Mouse (Mus musculus) midbrain, postnatal 0 days (tissue): ENCODE data around the gene Tenm4. TPM values are rescaled to one million over a fixed set of nuclear protein-coding genes. Genes with fewer than 3 reads are reported as not detected.

Experiments
- ATAC-seq: fragments of 200-750 bp; cut with Nextera tagmentation; 2 replicates; pipeline ENCODE4 v1.8.0; 2017; ENCODE audit warnings: moderate number of reproducible peaks, mild to moderate bottlenecking, moderate TSS enrichment, moderate library complexity; ENCODE audit not compliant: low FRiP score
- DNase-seq: peaks from one replicate; pipeline ENCODE4 v3.0.0-alpha.2; 2015; ENCODE audit warnings: low spot score
- H3K27ac ChIP-seq: fragments of 300-500 bp; sonication (generic); 2 replicates; pipeline ENCODE4 v1.5.1; 2014; ENCODE audit warnings: low read depth, mild to moderate bottlenecking, low read length, mixed read lengths
- H3K27me3 ChIP-seq: fragments of 300-500 bp; sonication (generic); 2 replicates; pipeline ENCODE4 v1.6.1; 2014; ENCODE audit warnings: low read length, control low read depth, mixed read lengths; ENCODE audit not compliant: insufficient read depth
- H3K36me3 ChIP-seq: fragments of 300-500 bp; sonication (generic); 2 replicates; pipeline ENCODE4 v1.6.1; 2014; ENCODE audit warnings: low read length, control low read depth, mixed read lengths; ENCODE audit not compliant: insufficient read depth
- H3K4me1 ChIP-seq: fragments of 300-500 bp; sonication (generic); 2 replicates; pipeline ENCODE4 v1.6.1; 2014; ENCODE audit warnings: mild to moderate bottlenecking, control low read depth, antibody characterized with exemption, low read length, mixed read lengths; ENCODE audit not compliant: insufficient read depth
- H3K4me2 ChIP-seq: fragments of 300-500 bp; sonication (generic); 2 replicates; pipeline ENCODE4 v1.6.1; 2014; ENCODE audit warnings: low read depth, mild to moderate bottlenecking, low read length, mixed read lengths; ENCODE audit not compliant: poor library complexity, severe bottlenecking
- H3K4me3 ChIP-seq: fragments of 300-500 bp; sonication (generic); 2 replicates; pipeline ENCODE4 v1.5.1; 2014; ENCODE audit warnings: low read depth, mild to moderate bottlenecking, low read length, moderate library complexity
- H3K9ac ChIP-seq: fragments of 300-500 bp; sonication (generic); replicated peaks from 2 replicates; pipeline ENCODE4 v1.6.1; 2014; ENCODE audit warnings: mild to moderate bottlenecking, low read length, moderate library complexity, mixed read lengths; ENCODE audit not compliant: poor library complexity, severe bottlenecking
- H3K9me3 ChIP-seq: fragments of 300-500 bp; sonication (generic); 2 replicates; pipeline ENCODE4 v1.6.1; 2016; ENCODE audit warnings: low read length, control low read depth
- CTCF ChIP-seq: IDR thresholded peaks from 2 replicates; pipeline ENCODE4 v1.5.1; 2016; ENCODE audit warnings: antibody characterized with exemption, mild to moderate bottlenecking
- WGBS: fragments of 180-500 bp; shearing (Covaris S2); extraction: QIAGEN DNeasy Blood & Tissue Kit; methylation state at CpG from one replicate; pipeline ENCODE4 v1.1.7; 2014; 5-methylcytosine and 5-hydroxymethylcytosine counted together
- polyA plus RNA-seq: library from polyadenylated mRNA; unstranded; fragments of >200 nt; fragmentation: Nextera tagmentation; extraction: Ambion mirVana; gene quantifications from 2 replicates; pipeline ENCODE4 v1.2.1, GENCODE M21; 2015
- total RNA-seq: library from RNA; depleted of rRNA; stranded (reverse); fragments of >200 nt; gene quantifications from 2 replicates; pipeline ENCODE4 v1.2.3, GENCODE M21; 2014

Gene Tenm4
- total and polyA plus RNA-seq, 2 experiments from 2014 or later, result 35.9 to 56.0 TPM

DNA sequence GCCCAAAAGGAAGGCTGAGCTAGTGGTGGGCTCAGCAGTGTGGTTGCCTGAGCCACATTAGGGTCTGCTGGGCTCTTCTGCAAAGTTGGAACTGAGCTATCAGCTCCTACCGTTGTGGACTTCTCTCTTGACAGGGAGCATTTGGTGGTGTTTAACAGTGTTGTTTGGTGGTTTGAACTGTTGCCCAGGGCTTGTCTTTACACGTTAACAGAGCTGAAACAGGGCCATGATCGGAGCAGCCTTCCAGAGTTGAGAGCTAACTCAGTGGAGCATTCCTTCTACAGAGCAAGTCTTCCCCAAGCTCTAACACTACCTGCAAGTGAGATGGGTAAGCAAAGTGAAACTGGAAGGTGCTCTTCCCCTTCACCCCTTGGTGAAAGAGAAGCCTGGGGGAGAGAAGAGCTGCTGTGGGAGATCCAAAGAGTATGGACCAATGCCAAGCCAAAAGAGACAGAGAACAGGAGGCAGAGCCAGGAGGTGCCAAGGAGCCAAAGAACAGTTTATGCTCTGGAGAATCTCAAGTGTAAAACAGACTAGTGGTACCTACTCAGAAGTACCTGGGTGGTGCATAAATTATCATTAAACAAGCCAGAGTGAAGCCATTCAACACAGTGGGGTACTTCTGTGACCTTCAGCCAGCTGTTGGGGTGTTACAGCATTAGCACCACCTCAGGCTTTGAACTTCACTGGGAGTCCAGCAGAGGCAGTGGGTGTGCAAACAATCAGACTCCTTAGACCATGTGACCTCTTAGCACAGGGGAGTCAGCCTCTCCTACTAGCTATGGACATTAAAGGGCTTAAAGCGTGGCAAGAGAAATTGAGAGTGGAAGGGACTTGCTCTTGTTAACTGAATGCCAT lies 71.5 kb downstream of the Tenm4 start:
- no peak for TF ChIP-seq CTCF
- no peak overlapping the region for H3K9ac ChIP-seq
- H3K4me1 ChIP-seq, result no peaks in the 10 kb centered on the region
- ATAC-seq, result no peak
- no peaks in the 10 kb centered on the region for H3K9me3 ChIP-seq
- H3K36me3 ChIP-seq, result peaks cover 3% of the 10 kb centered on the region; the same call in 1 of the 2 replicates
- no peak overlapping the region for H3K4me3 ChIP-seq
- DNase-seq, result peak; percentile 19
- WGBS, result 78% methylated on average over 4 of the region's 4 CpGs
- H3K27me3 ChIP-seq, result no peaks in the 10 kb centered on the region
- no peak overlapping the region for H3K27ac ChIP-seq
- H3K4me2 ChIP-seq, result no peak overlapping the region

DNA sequence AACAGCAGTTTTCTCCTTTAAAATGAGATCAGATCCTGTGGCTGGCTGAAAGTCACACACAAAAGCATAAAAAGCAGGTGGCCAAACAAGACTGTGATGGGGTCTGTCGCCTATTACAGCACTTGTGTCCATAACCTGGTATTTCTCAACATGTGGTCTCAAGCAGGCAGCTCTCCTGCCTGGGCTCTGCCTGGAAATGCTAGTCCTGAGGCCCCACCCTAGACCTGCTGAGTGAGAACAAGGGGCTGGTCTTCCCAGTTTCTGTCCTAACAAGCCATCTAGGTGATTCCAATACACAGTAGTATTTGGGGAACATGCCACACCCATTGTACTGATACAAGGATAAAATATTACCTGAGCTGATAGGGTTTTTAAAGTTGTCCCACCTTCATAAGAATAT lies 73.8 kb downstream of the Tenm4 start:
- ATAC-seq (no peak), DNase-seq (no peak)
- no peak overlapping the region for H3K9ac ChIP-seq
- 84% methylated on average over 1 of the region's 1 CpGs for WGBS
- H3K4me2 ChIP-seq, result no peak overlapping the region
- H3K9me3 ChIP-seq, result no peaks in the 10 kb centered on the region
- no peak overlapping the region for H3K4me3 ChIP-seq
- no peaks in the 10 kb centered on the region for H3K4me1 ChIP-seq
- H3K36me3 ChIP-seq, result peaks cover 3% of the 10 kb centered on the region; the same call in 1 of the 2 replicates
- TF ChIP-seq CTCF, result no peak
- H3K27ac ChIP-seq, result no peak overlapping the region
- H3K27me3 ChIP-seq, result no peaks in the 10 kb centered on the region

DNA sequence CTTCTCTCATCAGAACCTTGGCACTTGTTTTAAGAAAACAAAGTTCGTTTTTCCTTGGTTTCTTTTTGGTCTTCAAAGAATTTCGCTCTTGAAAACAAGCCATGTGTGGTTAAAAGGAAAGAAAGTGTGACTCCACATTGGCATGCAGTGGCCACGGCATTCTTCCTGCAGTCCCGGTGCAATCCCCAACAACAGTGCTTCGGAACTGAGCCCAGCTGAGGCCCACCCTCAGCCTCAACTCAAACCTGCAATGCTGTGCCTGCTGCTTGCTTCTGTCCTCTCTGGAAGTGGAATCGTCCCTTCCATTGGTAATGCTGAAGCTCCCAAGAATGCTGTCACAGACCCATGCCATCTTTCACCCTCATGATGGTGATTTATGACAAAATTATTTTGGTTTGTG lies 88.6 kb downstream of the Tenm4 start:
- DNase-seq, result no peak

DNA sequence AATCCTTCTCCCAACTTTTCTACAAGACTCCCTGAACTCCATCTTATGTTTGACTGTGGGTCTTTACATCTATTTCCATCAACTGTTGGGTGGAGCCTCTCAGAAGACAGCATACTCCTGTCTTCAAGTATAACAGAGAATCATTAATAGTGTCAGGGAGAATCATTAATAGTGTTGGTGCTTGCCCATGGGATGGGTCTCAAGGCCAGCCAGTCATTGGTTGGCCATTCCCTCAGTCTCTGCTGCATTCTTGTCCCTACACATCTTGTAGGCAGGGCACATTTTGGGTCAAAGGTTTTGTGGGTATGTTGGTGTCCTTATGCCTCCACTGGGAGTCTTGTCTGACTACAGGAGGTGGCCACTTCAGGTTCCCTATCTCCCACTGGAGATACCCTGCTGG lies 91.1 kb downstream of the Tenm4 start:
- H3K4me1 ChIP-seq, result no peaks in the 10 kb centered on the region
- no peaks in the 10 kb centered on the region for H3K27me3 ChIP-seq
- H3K9me3 ChIP-seq, result no peaks in the 10 kb centered on the region
- H3K9ac ChIP-seq, result no peak overlapping the region
- DNase-seq (no peak), ATAC-seq (no peak)
- TF ChIP-seq CTCF, result no peak
- H3K4me3 ChIP-seq, result no peak overlapping the region
- H3K36me3 ChIP-seq, result no peaks in the 10 kb centered on the region
- no peak overlapping the region for H3K4me2 ChIP-seq
- H3K27ac ChIP-seq, result no peak overlapping the region

More for the DNA sequence above, 88.6 kb downstream of the Tenm4 start:
- no peaks in the 10 kb centered on the region for H3K4me1 ChIP-seq
- no peak overlapping the region for H3K27ac ChIP-seq
- no peak for TF ChIP-seq CTCF
- no peak overlapping the region for H3K4me2 ChIP-seq
- WGBS, result 81% methylated on average over 6 of the region's 6 CpGs
- ATAC-seq, result no peak
- H3K9ac ChIP-seq, result no peak overlapping the region
- H3K9me3 ChIP-seq, result no peaks in the 10 kb centered on the region
- no peaks in the 10 kb centered on the region for H3K36me3 ChIP-seq
- H3K27me3 ChIP-seq, result no peaks in the 10 kb centered on the region
- no peak overlapping the region for H3K4me3 ChIP-seq

DNA sequence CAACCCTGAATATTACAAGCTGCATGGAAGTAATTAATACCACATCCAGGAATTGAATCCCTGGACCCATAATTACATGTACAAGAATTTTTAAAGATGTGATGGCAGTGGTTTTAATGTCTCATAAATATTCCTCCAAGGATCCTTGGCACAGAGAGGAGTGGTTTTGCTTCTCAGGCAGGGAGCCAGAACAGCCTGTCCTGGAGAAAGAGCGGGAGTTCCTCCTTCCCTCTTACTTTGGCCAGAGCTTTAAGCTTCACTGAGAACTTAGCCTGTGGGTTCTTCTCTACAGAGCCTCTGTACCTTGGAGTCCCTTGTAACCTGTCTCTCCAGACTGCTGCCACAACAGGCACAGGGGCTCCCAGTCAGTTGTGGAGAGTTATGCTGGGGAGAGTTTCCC lies 94.9 kb downstream of the Tenm4 start:
- Histone ChIP-seq H3K27me3 (no peaks in the 10 kb centered on the region), H3K9me3 (no peaks in the 10 kb centered on the region), H3K27ac (no peak overlapping the region), H3K9ac (no peak overlapping the region), H3K4me3 (no peak overlapping the region), H3K4me2 (no peak overlapping the region), H3K36me3 (no peaks in the 10 kb centered on the region), H3K4me1 (0 out of 2 replicates have a peak, but pooled peaks cover 4% of the 10 kb centered on the region)
- 68% methylated on average over 1 of the region's 1 CpGs for WGBS
- no peak for DNase-seq
- no peak for ATAC-seq
- no peak for TF ChIP-seq CTCF

DNA sequence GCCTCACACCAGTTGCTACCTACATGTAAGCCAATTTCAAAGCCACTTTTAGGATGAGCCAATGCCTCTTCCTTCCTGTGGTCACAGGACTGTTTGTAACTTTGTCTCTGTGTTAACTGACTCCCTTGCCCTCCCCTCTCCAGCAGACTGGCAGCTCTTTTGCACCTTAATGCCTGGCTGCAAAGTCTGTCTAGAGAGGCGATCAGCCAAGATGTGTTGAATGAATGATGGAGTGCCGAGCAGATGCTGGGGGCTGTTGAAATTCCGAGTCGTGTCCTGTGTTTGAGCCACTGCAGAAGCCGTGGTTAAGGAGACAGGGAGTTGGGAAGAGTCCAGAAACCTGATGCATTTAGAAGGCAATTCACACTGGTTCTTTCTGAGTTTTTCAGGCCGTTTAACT lies 96.2 kb downstream of the Tenm4 start:
- H3K4me3 ChIP-seq, result no peak overlapping the region
- 0 out of 2 replicates have a peak, but pooled peaks cover 4% of the 10 kb centered on the region for H3K4me1 ChIP-seq
- WGBS, result 73% methylated on average over 6 of the region's 6 CpGs
- H3K36me3 ChIP-seq, result no peaks in the 10 kb centered on the region
- no peaks in the 10 kb centered on the region for H3K9me3 ChIP-seq
- no peak overlapping the region for H3K9ac ChIP-seq
- no peak overlapping the region for H3K4me2 ChIP-seq
- H3K27me3 ChIP-seq, result no peaks in the 10 kb centered on the region
- DNase-seq (peak; percentile 66), ATAC-seq (0 out of 2 replicates have a peak, but pooled peaks have one; percentile 23)
- TF ChIP-seq CTCF, result no peak
- H3K27ac ChIP-seq, result no peak overlapping the region
